Mouse (Mus musculus) neural tube, embryonic 13.5 days (tissue): Measurements from ENCODE around the gene Cyp2s1. TPM values are rescaled to one million over a fixed set of nuclear protein-coding genes. Genes with fewer than 3 reads are reported as not detected.
"Not testable (repeated sequence)": the region's sequence is repeated elsewhere in the genome, so short reads cannot be mapped to it uniquely, and the experiment has no call there.

Source experiments
- ATAC-seq: fragments of 200-750 bp; cut with Nextera tagmentation; 2 replicates; pipeline ENCODE4 v1.8.0; 2017; ENCODE audit warnings: low read depth, mild to moderate bottlenecking, moderate TSS enrichment, moderate library complexity
- H3K27ac ChIP-seq: fragments of 300-500 bp; sonication (generic); replicated peaks from 2 replicates; pipeline ENCODE4 v1.5.1; 2015; ENCODE audit warnings: moderate library complexity, mild to moderate bottlenecking, inconsistent platforms
- H3K27me3 ChIP-seq: fragments of 300-500 bp; sonication (generic); 2 replicates; pipeline ENCODE4 v1.6.1; 2015; ENCODE audit warnings: mild to moderate bottlenecking, inconsistent platforms
- H3K36me3 ChIP-seq: fragments of 300-500 bp; sonication (generic); 2 replicates; pipeline ENCODE4 v1.6.1; 2015; ENCODE audit warnings: mild to moderate bottlenecking, inconsistent platforms
- H3K4me1 ChIP-seq: fragments of 300-500 bp; sonication (generic); replicated peaks from 2 replicates; pipeline ENCODE4 v1.6.1; 2015; ENCODE audit warnings: inconsistent platforms
- H3K4me2 ChIP-seq: fragments of 300-500 bp; sonication (generic); 2 replicates; pipeline ENCODE4 v1.6.1; 2015; ENCODE audit warnings: inconsistent platforms, mild to moderate bottlenecking, moderate library complexity
- H3K4me3 ChIP-seq: fragments of 300-500 bp; sonication (generic); 2 replicates; pipeline ENCODE4 v1.5.1; 2015; ENCODE audit warnings: mild to moderate bottlenecking, inconsistent platforms
- H3K9ac ChIP-seq: fragments of 300-500 bp; sonication (generic); 2 replicates; pipeline ENCODE4 v1.6.1; 2015; ENCODE audit warnings: moderate library complexity, mild to moderate bottlenecking, inconsistent platforms
- H3K9me3 ChIP-seq: fragments of 300-500 bp; sonication (generic); 2 replicates; pipeline ENCODE4 v1.6.1; 2016; ENCODE audit warnings: inconsistent platforms
- WGBS: fragments of 180-500 bp; shearing (Covaris S2); methylation state at CpG from one replicate; pipeline ENCODE4 v1.1.7; 2015; 5-methylcytosine and 5-hydroxymethylcytosine counted together
- polyA plus RNA-seq: library from polyadenylated mRNA; unstranded; fragments of >200 nt; fragmentation: Nextera tagmentation; extraction: Ambion mirVana; gene quantifications from 2 replicates; pipeline ENCODE4 v1.2.1, GENCODE M21; 2015

Cyp2s1 gene
- polyA plus RNA-seq, 1 experiment from 2014 or later, result 3.0 TPM

DNA sequence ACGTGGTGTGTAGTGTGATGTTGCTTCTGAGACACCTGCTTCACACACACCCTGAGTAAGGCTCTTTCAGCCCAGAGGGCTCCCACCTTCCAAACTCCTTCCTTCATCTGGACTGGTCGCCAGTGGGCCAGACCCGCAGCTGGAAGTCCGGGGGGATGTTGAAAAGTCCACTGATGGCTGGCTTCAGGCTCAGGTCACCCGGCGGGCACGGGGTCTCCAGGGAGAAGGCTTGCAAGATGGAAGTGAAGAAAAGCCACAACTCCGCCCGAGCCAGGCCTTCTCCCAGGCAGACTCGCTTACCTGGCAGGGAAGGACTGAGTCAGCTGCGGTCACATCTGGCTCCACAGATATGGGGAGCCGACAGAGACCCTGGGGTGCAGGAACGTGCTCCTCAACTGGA lies 13.3 kb downstream of the Cyp2s1 start:
- no peaks in the 10 kb centered on the region for H3K27me3 ChIP-seq
- H3K36me3 ChIP-seq, result no peaks in the 10 kb centered on the region
- no peak overlapping the region for H3K9ac ChIP-seq
- 82% methylated on average over 13 of the region's 13 CpGs for WGBS
- no peak for ATAC-seq
- H3K4me1 ChIP-seq, result no peaks in the 10 kb centered on the region; the same call in 1 of the 2 replicates
- no peaks in the 10 kb centered on the region for H3K9me3 ChIP-seq
- no peak overlapping the region for H3K4me2 ChIP-seq
- no peak overlapping the region for H3K4me3 ChIP-seq
- H3K27ac ChIP-seq, result no peak overlapping the region

DNA sequence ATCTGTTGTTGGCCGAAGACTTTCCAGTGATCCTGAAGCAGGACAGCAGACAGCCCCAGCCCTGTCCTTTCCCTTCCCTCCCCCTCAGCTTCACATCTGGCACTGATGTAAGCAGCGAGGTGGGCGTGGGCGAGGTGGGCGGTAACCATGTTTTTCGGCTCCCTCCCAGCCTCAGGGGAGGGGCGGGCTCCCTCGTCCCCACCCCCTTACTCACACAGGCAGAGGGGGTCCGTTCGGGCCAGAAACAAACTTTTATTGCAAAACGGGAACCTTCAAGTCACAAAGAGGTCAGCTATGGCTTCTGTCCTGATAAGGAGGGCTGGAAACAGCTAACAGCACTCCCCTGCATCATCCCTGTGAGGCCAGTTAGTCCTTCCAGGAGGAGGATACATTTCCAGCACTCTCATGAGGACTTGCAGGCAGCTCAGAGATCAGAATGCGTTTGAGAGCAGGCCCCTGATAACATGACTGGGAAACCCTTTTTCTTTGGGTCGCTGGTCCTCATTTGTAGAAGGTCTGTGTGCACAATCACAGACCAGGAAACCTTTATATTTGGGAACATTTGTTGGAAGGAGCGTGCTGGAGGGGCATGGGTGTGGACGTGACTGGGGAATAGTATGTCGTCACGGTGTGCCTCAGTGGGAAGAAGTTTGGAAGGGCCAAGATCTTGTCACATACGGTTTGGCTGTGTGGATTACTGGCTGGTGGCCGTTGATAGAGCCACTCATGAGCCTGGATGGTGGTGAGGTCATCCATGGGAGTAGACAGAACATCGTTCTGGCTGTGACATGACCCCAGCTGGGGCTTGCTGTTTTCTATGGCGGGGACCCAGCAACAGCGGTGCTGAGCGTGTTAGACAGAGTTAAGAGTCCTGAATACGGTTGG lies 14.2 kb downstream of the Cyp2s1 start:
- Histone ChIP-seq H3K27ac (no peak overlapping the region), H3K36me3 (no peaks in the 10 kb centered on the region), H3K4me3 (no peak overlapping the region), H3K4me2 (peak overlapping the region; percentile 27), H3K27me3 (no peaks in the 10 kb centered on the region), H3K4me1 (no peaks in the 10 kb centered on the region; the same call in 1 of the 2 replicates), H3K9me3 (no peaks in the 10 kb centered on the region), H3K9ac (no peak overlapping the region)
- 39% methylated on average over 24 of the region's 24 CpGs for WGBS
- no peak for ATAC-seq

DNA sequence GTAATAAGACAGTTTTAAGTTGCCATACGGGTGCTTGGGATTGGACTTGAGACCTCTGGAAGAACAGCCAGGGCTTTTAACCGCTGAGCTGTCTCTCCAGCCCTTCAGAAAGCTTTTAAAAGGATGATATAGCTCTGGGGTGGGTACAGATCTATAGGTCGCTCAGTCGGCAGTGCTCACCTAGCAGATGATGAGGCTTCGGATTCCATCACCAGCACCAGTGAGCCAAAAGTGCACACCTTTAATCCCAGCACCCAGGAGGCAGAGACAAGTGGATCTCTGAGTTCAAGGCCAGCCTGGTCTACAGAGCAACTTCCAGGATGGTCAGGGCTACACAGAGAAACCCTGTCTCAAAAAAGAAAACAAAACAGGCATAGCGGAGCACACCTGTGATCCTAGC lies 15.7 kb downstream of the Cyp2s1 start:
- Histone ChIP-seq H3K4me1 (no peaks in the 10 kb centered on the region; the same call in 1 of the 2 replicates), H3K9ac (no peak overlapping the region), H3K27ac (no peak overlapping the region), H3K4me2 (no peak overlapping the region), H3K9me3 (no peaks in the 10 kb centered on the region), H3K36me3 (no peaks in the 10 kb centered on the region), H3K4me3 (no peak overlapping the region), H3K27me3 (no peaks in the 10 kb centered on the region)
- 92% methylated on average over 6 of the region's 6 CpGs for WGBS
- no peak for ATAC-seq

DNA sequence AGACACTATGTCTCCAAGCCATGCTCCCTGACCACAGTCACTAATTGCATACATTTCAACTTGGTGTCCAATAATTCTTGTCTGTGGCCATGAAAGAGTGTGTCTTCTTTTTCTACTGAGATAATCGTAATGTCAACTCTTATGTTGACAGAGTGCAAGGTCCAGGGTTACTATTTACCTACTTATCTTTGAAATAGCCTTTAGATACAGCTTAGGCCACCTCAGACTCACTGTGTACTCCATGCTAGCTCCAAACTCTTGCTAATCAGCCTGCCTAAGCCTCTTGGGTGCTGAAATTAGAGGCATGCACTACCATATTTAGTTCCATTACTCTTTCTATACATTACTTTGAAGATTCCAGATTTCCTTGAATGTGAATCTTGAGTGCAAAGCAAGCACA lies 17.3 kb downstream of the Cyp2s1 start:
- no peaks in the 10 kb centered on the region for H3K9me3 ChIP-seq
- no peaks in the 10 kb centered on the region for H3K4me1 ChIP-seq
- no peaks in the 10 kb centered on the region for H3K27me3 ChIP-seq
- no peak overlapping the region for H3K27ac ChIP-seq
- ATAC-seq, result no peak
- 84% methylated on average over 1 of the region's 1 CpGs for WGBS
- H3K4me3 ChIP-seq, result no peak overlapping the region
- H3K4me2 ChIP-seq, result no peak overlapping the region
- no peaks in the 10 kb centered on the region for H3K36me3 ChIP-seq
- no peak overlapping the region for H3K9ac ChIP-seq

DNA sequence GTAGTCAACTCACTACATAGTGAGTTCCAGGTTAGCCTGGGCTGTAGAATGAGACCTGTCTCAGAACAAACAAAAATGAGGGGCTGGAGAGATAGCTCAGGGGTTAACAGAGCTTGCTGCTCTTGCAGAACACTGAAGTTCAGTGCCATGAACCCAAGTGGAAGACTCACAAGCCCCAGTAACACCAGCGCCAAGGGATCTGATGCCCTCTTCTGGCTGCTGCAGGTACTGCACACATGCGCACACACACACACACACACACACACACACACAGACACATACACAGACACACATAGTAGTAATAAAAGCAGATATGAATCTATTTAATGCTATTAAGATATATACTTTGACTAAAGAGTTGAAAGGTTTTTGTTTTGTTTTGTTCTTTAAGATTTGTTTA lies 18.2 kb downstream of the Cyp2s1 start:
- Histone ChIP-seq H3K27ac (no peak overlapping the region), H3K27me3 (no peaks in the 10 kb centered on the region), H3K4me3 (no peak overlapping the region), H3K9ac (no peak overlapping the region), H3K9me3 (no peaks in the 10 kb centered on the region), H3K36me3 (no peaks in the 10 kb centered on the region), H3K4me1 (no peaks in the 10 kb centered on the region), H3K4me2 (no peak overlapping the region)
- ATAC-seq, result no peak
- 76% methylated on average over 2 of the region's 2 CpGs for WGBS

DNA sequence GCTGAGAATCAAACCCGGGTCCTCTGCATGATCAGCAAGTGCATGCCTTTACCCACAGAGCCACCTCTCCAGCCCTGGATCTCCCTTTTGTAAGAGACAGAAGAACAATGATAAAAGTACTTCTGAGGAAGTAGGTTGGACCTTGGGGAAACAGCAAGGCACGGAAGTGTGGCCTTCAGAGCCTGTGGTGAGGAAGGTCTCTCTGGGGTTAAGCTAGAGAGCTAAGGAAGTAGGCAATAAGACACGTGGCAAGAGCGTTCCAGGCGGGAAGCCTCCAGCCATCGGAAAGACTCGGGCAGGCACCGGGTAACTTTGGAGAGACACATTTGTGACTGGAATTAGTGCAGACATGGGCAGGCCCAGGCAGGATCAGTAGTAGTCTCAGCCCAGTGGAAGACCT lies 21.9 kb downstream of the Cyp2s1 start:
- Histone ChIP-seq H3K27me3 (no peaks in the 10 kb centered on the region), H3K9ac (no peak overlapping the region), H3K36me3 (no peaks in the 10 kb centered on the region), H3K9me3 (no peaks in the 10 kb centered on the region), H3K4me3 (no peak overlapping the region), H3K27ac (no peak overlapping the region), H3K4me2 (no peak overlapping the region), H3K4me1 (no peaks in the 10 kb centered on the region)
- ATAC-seq, result no peak
- WGBS, result 82% methylated on average over 8 of the region's 8 CpGs

DNA sequence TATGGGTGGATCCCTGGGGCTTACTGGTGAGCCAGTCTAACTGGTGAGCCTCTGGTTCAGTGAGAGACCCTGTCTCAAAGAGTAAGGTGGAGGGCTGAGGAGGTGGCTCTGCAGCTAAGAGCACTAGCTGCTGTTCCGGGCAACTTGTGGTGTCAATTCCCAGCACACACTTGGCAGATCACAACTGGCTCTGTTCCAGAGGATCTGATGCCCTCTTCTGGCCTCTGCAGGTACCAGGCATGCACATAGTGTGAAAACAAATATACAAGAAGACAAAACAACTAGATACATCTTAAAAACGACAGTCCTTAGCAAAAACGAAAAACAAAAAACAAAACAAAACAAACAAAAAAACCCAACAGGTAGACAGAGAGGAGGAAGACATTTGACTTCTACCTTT lies 23.0 kb downstream of the Cyp2s1 start:
- Histone ChIP-seq H3K4me3 (no peak overlapping the region), H3K27me3 (no peaks in the 10 kb centered on the region; the same call in 1 of the 2 replicates), H3K9me3 (no peaks in the 10 kb centered on the region), H3K4me1 (peaks cover 2% of the 10 kb centered on the region), H3K36me3 (no peaks in the 10 kb centered on the region), H3K9ac (no peak overlapping the region), H3K27ac (no peak overlapping the region), H3K4me2 (no peak overlapping the region)
- no peak for ATAC-seq
- WGBS, result 49% methylated on average over 3 of the region's 3 CpGs

DNA sequence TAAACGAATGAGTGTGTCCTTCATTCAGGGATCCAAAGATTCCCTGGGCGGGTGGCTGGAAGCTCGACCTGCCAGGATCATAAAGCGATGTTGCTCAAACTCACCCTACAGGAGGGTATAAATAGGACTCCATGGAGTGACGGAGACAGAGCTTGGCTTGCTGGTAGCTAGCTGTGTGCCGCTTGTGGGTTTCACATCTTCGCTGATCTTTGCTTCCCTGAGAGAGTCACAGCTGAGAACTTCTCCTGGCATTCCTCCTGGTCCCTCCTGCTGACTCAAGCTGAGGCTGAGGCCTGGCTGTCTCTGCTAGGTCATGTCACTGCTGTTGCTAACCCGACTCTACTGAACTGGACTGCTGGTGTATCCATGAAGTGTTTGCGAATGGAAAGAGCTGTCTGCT lies 23.7 kb downstream of the Cyp2s1 start:
- H3K4me1 ChIP-seq, H3K9ac ChIP-seq, H3K4me2 ChIP-seq, H3K27me3 ChIP-seq, H3K4me3 ChIP-seq, H3K27ac ChIP-seq, H3K9me3 ChIP-seq, ATAC-seq, H3K36me3 ChIP-seq: not testable (repeated sequence)
- 71% methylated on average over 9 of the region's 9 CpGs for WGBS

DNA sequence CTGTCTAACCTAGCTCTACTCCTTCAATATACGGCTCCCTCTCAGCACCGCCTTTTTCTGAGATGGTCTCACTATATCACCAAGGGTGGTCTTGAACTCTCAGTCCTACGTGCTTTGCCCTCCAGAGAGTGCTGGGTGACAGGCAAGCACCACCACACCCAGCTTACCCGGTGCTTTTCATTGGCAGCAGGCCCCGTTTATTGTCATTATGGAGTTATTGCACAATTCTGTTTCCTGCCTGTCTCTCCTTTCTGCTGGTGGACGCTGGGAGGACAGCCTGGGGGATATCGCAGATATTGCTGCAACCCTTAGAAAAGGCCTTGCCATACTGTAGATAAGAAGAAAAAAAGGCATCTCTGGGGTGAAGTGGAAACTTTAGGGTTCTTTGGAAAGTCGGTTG lies 26.1 kb downstream of the Cyp2s1 start:
- ATAC-seq, result no peak
- no peaks in the 10 kb centered on the region for H3K9me3 ChIP-seq
- H3K27me3 ChIP-seq, result no peaks in the 10 kb centered on the region; the same call in 1 of the 2 replicates
- peaks cover 19% of the 10 kb centered on the region for H3K4me1 ChIP-seq
- H3K36me3 ChIP-seq, result no peaks in the 10 kb centered on the region
- H3K4me2 ChIP-seq, result no peak overlapping the region
- H3K4me3 ChIP-seq, result no peak overlapping the region
- WGBS, result 72% methylated on average over 8 of the region's 8 CpGs
- no peak overlapping the region for H3K9ac ChIP-seq
- no peak overlapping the region for H3K27ac ChIP-seq

DNA sequence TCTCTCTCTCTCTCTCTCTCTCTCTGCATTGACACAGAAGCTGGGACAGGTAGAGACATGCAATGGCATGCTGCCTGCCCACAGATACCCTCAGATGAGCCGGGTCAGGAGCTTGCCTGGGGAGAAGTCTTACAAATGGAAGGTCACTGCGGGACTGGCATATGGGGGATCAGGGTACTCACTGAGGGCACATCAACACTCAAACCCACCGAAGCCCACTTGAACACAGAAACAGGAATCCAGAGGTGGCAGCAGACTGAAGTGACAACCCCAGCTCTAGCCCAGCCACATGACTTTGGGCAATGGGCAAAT lies 27.6 kb downstream of the Cyp2s1 start:
- Histone ChIP-seq H3K4me3 (peak overlapping the region; percentile 44), H3K4me1 (peaks cover 19% of the 10 kb centered on the region), H3K9ac (peak overlapping the region; percentile 68; the same call in 1 of the 2 replicates), H3K4me2 (peak overlapping the region; percentile 67), H3K36me3 (no peaks in the 10 kb centered on the region), H3K9me3 (no peaks in the 10 kb centered on the region), H3K27me3 (no peaks in the 10 kb centered on the region; the same call in 1 of the 2 replicates), H3K27ac (no peak overlapping the region)
- ATAC-seq, result no peak
- WGBS, result 35% methylated on average over 3 of the region's 3 CpGs

DNA sequence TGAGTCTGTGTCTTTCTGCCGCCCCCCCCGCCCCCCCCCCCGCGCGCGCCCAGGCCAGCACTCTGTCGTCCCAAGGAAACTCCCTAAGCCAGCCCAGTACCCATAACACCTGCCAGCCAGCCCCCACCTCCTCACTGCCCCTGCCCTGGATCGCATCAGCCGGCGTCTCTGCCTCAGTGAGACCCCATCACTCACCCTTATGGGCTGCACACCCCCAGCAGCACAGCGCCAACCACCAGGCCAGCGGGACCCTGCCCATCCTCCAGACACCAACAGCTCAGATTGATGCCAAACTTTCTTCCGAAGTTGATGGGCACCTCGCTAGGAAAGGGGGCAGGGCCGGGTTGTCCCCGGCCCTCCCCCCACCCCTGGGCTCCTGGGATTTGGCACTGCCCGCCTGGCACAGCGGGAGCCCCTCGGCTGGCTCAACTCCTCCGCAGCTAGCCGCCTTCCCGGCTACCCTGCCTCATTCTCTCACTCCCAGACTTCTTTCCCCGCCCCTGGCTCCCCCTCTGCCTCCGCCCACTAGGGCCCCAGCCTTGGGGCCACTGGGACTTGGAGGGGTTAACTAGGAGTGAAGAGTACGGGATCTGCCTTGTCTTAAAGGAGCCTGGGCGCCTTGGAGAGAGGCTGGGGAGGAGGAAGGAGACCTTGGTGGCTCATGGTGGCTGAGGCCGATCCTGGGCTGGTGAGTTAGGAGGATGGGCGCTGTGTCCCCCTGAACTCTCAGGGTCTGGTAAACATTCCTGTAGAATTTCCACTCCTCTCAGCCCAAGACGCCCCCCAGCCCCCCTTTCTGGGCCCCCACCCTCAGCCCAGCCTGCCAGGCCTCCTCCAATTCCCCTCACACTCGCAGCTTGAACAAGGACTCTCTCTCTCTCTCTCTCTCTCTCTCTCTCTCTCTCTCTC lies 28.2 kb downstream of the Cyp2s1 start, which contains the start of gene Axl:
Axl (minus strand) TSS at position 486 of the 909 bp plus-strand sequence.
- peak; percentile 85 for ATAC-seq
- Histone ChIP-seq H3K9ac (peak within 1 kb of the TSS; percentile 68), H3K4me3 (peak within 1 kb of the TSS; percentile 44), H3K27ac (no peak within 1 kb of the TSS; the same call in 1 of the 2 replicates), H3K36me3 (no peaks in the 10 kb centered on the region), H3K4me2 (peak within 1 kb of the TSS; percentile 67), H3K4me1 (peaks cover 19% of the 10 kb centered on the region), H3K9me3 (no peaks in the 10 kb centered on the region), H3K27me3 (no peaks in the 10 kb centered on the region; the same call in 1 of the 2 replicates)
- WGBS, result under 1% methylated on average over 27 of the region's 30 CpGs
